ENCODE assay signal across 9 mouse cellular contexts in genomic region chr1:138928671-138929483, GRCm38 (mm10). TPM values are rescaled to one million over a fixed set of nuclear protein-coding genes. Genes with fewer than 3 reads are reported as not detected.
A peak's percentile ranks its signal among the peaks of the same experiment; 100 is the strongest.
DNase-seq lines count a peak whose midpoint lies in the region; ATAC-seq and TF ChIP-seq lines count a peak whose summit lies in the region.
"Had no signal": no experiment of that assay in that cellular context is flagged by ENCODE, and none has a peak within 500 bp of the region (broad histone marks: within the 10 kb centered on the region; RNA-seq: fewer than 3 reads in every experiment).

No protein-coding gene starts in this region.

- H3K4me1 ChIP-seq in bone marrow macrophage, adult 2 months (ENCODE audit: control insufficient read depth, insufficient read depth, low read length) = peaks cover 20% of the 10 kb centered on the region
- H3K4me1 ChIP-seq in forebrain, embryonic 10.5 days = no peaks in the 10 kb centered on the region
- no peaks in the 10 kb centered on the region for H3K4me1 ChIP-seq in midbrain, embryonic 14.5 days (ENCODE audit: control insufficient read depth, insufficient read depth, low read length)

- 82% methylated on average over 11 of the region's 11 CpGs for WGBS in forebrain, embryonic 10.5 days
- 83% methylated on average over 11 of the region's 11 CpGs for whole genome bisulfite sequencing in midbrain, embryonic 14.5 days

- DNase-seq in frontal cortex, adult 2 months (ENCODE audit: extremely low spot score in 1 of 2, low spot score in 1 of 2) = peak; percentile 7 to 76
- no peak for DNase-seq in frontal cortex, postnatal 25 days (ENCODE audit: low spot score in 2 of 2)
- DNase-seq in heart, postnatal 14 days = peak; percentile 37 to 55
- peak; percentile 12 to 20 for DNase-seq in layer of hippocampus, postnatal 10 days (ENCODE audit: low spot score in 2 of 2)
- DNase-seq in forebrain, embryonic 10.5 days (ENCODE audit: extremely low spot score, low spot score) = no peak
- no peak for DNase-seq in midbrain, embryonic 14.5 days

- no peaks in the 10 kb centered on the region for H3K27me3 ChIP-seq in forebrain, embryonic 10.5 days (ENCODE audit: poor library complexity, severe bottlenecking)
- no peaks in the 10 kb centered on the region for H3K27me3 ChIP-seq in midbrain, embryonic 14.5 days (ENCODE audit: control insufficient read depth, insufficient read depth, low read length)
- H3K27me3 ChIP-seq: CH12.LX had no signal

- no peak overlapping the region for H3K4me3 ChIP-seq in bone marrow macrophage, adult 2 months (ENCODE audit: insufficient read depth, low read length)
- H3K4me3 ChIP-seq in forebrain, embryonic 10.5 days = no peak overlapping the region
- no peak overlapping the region for H3K4me3 ChIP-seq in midbrain, embryonic 14.5 days (replicated peaks; ENCODE audit: low read depth, low read length)

- no peak overlapping the region for H3K4me2 ChIP-seq in midbrain, embryonic 14.5 days (ENCODE audit: low read length)

- TF ChIP-seq CTCF in bone marrow macrophage, adult 2 months (IDR thresholded peaks at IDR 0.05; ENCODE audit: low read depth, low read length) = no peak

- H3K9ac ChIP-seq in midbrain, embryonic 14.5 days (replicated peaks; ENCODE audit: low read length) = no peak overlapping the region

- 0 out of 2 replicates have a peak overlapping the region, but pooled peaks have one; percentile 4 for H3K27ac ChIP-seq in bone marrow macrophage, adult 2 months (ENCODE audit: insufficient read depth, low read depth, low read length)
- H3K27ac ChIP-seq in forebrain, embryonic 10.5 days = no peak overlapping the region
- no peak overlapping the region for H3K27ac ChIP-seq in midbrain, embryonic 14.5 days (replicated peaks; ENCODE audit: low read depth, low read length)

- intact Hi-C loops in heart, postnatal 14 days (cut with DNase I) = no loop called here

- no peaks in the 10 kb centered on the region for H3K36me3 ChIP-seq in forebrain, embryonic 10.5 days (replicated peaks)
- H3K36me3 ChIP-seq in midbrain, embryonic 14.5 days (ENCODE audit: control insufficient read depth, insufficient read depth, low read length) = no peaks in the 10 kb centered on the region

- no peaks in the 10 kb centered on the region for H3K9me3 ChIP-seq in forebrain, embryonic 10.5 days
- H3K9me3 ChIP-seq in midbrain, embryonic 14.5 days (ENCODE audit: control insufficient read depth, low read length) = no peaks in the 10 kb centered on the region

- TF ChIP-seq POLR2A in bone marrow macrophage, adult 2 months (IDR thresholded peaks at IDR 0.05; ENCODE audit: borderline replicate concordance, low read depth, low read length) = no peak

- ATAC-seq in megakaryocyte, adult 5-6 weeks (ENCODE audit: poor library complexity, severe bottlenecking) = peak; percentile 21; the same call in 1 of the 2 replicates
- ATAC-seq in midbrain, embryonic 14.5 days (ENCODE audit: low FRiP score, low TSS enrichment) = no peak

RNA-seq across cellular contexts. Expression of gene Dennd1b, which starts 34.4 kb away (rescaled TPM):
- polyA plus RNA-seq in frontal cortex, adult 2 months (2012; rRNA removed) = 5.0 and 5.5 TPM in 2 replicates
- polyA plus RNA-seq in bone marrow macrophage, adult 2 months (2012; ENCODE audit: insufficient read depth, insufficient read length, missing spikeins) = 25.2 and 34.4 TPM in 2 replicates
- total RNA-seq in heart, postnatal 14 days (2021) = 10 to 100 TPM; 22.2 to 23.5 TPM
- total RNA-seq in layer of hippocampus, postnatal 10 days (2021) = 10 to 100 TPM; 23.1 to 24.4 TPM
- total RNA-seq in megakaryocyte, adult 5-6 weeks (2015) = 26.2 and 28.1 TPM in 2 replicates
- total RNA-seq in megakaryocyte, adult 5-6 weeks (2017) = 21.0 and 26.8 TPM in 2 replicates
- 7.9 and 8.0 TPM in 2 replicates for polyA plus RNA-seq in forebrain, embryonic 10.5 days (2016; fragmentation: Nextera tagmentation; extraction: Ambion mirVana)
- polyA plus RNA-seq in midbrain, embryonic 14.5 days (2014; fragmentation: Nextera tagmentation; extraction: Ambion mirVana) = 12.1 and 15.0 TPM in 2 replicates

Comparison
In these comparisons a context has a peak if more than half of its experiments do, and no peak if none do; other contexts are left out.
1. DNase-seq: peak in frontal cortex, adult 2 months (2 of 2), heart, postnatal 14 days (2 of 2) and layer of hippocampus, postnatal 10 days (2 of 2); none in frontal cortex, postnatal 25 days (0 of 2), forebrain, embryonic 10.5 days (single experiment) and midbrain, embryonic 14.5 days (single experiment).